Mouse (Mus musculus): ENCODE results near the gene Arid1b. TPM values are rescaled to one million over a fixed set of nuclear protein-coding genes. Genes with fewer than 3 reads are reported as not detected.

Gene Arid1b
- polyA plus RNA-seq, 1 experiment: 9.0 TPM

DNA sequence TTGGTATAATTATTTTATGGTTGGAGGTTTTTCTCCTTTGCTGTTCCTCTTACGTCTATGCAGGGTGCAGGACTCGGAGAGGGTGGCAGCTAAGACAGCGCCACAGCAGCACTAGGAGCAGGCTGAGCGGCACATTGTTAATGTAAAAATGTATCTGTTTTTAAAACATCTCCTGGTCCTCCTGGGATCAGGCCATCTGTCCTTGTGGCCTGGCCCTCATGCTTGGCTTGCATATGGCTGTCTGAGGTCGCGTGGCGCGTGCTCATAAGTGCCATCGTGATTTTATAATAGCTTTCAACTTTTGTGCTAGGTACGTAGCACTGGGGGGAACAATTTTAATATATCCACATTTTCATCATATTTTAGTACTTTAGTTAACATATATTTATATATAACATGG, 201.9 kb downstream of the Arid1b start:
- 78% methylated on average over 10 of the region's 10 CpGs for WGBS
- DNase-seq (ENCODE audit: low read depth, low spot score): no peak

DNA sequence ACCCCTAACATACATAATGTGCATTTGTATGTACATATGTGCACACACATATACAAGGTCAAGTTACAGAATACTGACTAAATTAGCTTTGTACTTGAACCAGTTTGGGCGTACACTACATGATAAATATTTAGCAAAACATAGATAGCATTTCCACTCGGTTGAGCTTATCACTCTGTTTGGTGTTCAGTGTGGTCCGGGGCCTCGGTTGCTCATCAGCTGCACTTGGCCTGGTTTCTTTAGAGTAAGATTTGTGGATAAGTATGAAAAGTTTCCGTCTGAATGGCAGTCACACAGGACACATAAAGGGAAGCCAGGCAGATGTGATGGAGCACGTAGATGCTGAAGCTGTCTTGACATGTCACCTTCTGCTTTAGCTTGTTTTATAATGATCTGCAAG, 202.4 kb downstream of the Arid1b start:
- no peak for DNase-seq (ENCODE audit: low read depth, low spot score)
- 85% methylated on average over 6 of the region's 6 CpGs for WGBS

DNA sequence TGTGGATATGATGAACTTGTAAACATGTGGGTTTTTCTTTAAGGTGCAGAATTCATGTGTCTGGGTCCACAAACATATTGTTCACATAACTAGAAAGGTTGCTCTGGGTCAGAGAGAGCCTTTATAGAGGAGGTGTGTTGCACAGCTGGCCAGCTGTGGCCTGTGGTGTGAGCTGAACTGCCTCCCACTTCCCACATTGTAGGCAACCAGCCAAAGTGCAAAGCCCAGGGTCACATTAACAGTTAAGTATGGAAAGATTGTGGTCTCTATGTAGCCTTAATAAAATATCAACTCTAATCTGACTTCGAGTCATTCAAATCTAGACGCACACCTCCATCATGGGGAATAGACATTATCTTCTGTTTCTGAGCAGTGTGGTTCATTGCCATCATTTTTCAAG, 203.0 kb downstream of the Arid1b start:
- 85% methylated on average over 2 of the region's 2 CpGs for WGBS
- no peak for DNase-seq (ENCODE audit: low read depth, low spot score)

DNA sequence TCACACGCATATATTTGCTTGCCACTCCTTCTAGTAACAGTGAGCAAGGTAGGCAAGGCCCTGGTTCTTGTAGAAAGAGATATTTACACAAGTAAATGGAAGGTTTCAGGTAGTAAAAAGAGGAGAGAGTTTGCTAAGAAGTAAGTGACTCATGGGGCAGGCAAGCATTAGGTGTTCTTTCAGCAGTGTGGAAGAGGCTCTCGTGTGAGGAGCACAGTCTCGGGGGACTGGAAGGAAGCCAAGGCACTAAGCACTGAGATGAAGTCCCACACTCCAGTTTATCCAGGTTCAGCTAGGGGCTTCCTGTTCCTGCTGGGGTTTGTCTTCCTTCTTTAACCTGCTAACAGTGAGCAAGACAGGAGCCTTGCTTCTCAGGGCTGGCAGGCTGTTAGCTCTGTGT, 203.6 kb downstream of the Arid1b start:
- 27% methylated on average over 3 of the region's 3 CpGs for WGBS
- no peak for DNase-seq (ENCODE audit: low read depth, low spot score)

DNA sequence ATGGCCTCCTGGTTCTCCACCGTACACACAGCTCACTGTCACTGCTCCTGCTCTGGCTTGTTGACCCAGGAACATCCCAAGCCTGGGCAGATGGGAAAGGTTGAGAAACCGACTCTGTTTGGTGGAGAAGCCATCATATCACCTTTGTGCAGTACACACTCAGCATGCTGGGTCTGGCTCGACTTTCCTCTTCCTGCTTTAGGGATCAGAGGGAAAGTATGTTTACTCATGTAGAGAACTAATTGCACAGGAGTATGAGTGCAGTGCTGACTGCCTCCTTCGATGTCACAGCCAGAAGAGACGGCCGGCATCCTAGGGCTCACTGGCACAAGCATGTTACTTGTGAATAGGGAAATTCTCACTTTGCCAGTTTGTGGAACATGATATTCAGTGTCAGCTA, 204.1 kb downstream of the Arid1b start:
- DNase-seq (ENCODE audit: low read depth, low spot score): no peak
- 22% methylated on average over 6 of the region's 6 CpGs for WGBS

DNA sequence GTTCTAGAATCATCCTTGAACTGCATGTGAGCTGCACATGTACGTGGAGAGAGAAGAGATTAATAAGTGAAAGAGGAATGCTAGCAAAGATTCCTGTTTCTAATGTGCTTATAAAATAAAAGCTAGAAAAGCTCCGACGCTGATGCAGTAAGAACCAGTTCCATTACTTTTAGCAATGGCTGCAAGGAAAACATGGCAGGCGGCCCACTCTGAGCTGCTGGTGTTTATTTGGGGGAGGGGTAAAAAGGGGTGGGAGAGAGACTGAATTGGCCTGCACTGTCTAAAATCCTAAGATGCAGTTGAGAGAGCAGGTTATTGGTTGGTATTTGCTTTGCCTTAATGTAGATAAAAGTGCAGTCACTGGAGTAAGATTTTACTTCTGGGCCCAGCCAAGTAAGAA, 204.7 kb downstream of the Arid1b start:
- WGBS: 68% methylated on average over 4 of the region's 4 CpGs
- no peak for DNase-seq (ENCODE audit: low read depth, low spot score)

DNA sequence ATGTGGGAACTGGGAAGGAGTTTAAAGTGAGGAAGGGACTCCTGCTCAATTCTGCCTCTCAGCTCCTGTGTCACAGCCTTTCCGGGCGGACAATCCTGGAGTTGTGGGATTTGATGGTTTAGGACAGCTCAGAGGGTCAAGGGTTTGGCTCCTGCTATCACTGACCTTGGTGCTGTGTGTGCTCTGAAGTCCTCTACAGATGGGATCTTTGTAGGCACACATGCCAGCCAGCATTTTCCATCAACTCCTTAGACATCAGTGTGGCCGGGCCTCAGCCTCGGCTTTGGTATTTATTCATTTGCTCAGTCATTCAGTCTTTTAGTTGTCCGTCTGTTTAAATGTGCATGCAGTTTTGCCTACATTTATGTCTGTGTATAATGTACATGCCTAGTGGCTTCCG, 206.5 kb downstream of the Arid1b start:
- 95% methylated on average over 6 of the region's 6 CpGs for WGBS
- no peak for DNase-seq (ENCODE audit: low read depth, low spot score)

DNA sequence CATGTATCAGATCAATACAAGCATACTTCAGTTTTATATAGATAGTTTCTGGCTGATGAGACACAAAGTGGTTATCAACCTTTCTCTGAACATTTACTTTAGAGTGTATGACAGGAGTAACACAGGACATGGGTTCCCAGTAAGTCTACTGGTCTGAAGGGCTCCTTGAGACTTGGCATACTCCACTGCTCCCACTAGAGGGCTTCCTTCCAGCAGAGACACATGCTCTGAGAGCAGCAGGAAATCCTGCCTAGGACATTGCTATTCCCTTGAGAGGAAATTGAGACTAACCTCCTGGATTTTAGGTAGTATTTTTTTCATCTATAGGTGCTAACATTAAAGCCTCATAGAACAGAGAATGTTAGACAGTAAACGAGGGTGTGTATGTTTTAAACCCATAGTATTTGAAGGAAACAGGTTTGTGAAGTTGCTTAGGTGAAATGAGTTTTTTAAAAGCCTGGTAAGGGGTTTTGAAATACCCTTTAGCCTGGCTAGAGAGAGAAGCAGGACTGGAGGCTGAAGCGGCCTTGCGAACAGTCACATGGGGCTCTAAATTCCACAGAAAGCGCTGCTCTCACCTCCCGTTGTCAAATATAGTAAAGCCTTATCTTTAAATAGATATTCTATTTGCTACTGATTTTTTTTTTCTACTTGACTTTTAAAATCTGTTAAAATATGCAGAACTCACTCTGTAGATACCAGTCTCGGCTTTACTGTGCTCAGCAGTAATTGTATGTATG, 207.9 kb downstream of the Arid1b start:
- DNase-seq (ENCODE audit: low read depth, low spot score): no peak

DNA sequence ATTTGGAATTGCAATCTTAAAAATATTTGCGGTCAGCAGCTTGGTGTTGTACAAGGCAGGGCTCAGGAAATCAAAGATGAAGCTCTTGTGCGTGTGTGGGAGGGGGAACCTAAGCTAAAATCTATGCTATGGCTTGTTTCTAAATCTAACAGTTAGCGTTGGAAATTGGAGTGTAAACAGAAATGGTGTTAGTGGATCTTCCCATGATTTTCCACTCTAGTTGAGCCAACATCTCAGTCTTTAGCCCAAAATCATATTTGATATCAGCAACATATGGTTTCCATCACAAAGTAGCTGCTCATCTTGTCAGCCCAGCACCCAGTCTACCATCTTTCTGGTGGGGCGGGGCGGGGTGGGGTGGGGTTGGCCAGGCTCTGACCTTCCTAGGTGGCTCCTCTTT, 208.6 kb downstream of the Arid1b start:
- DNase-seq (ENCODE audit: low read depth, low spot score): no peak
- WGBS: 88% methylated on average over 5 of the region's 5 CpGs

More for the DNA sequence above, 207.9 kb downstream of the Arid1b start:
- WGBS: 62% methylated on average over 6 of the region's 6 CpGs

DNA sequence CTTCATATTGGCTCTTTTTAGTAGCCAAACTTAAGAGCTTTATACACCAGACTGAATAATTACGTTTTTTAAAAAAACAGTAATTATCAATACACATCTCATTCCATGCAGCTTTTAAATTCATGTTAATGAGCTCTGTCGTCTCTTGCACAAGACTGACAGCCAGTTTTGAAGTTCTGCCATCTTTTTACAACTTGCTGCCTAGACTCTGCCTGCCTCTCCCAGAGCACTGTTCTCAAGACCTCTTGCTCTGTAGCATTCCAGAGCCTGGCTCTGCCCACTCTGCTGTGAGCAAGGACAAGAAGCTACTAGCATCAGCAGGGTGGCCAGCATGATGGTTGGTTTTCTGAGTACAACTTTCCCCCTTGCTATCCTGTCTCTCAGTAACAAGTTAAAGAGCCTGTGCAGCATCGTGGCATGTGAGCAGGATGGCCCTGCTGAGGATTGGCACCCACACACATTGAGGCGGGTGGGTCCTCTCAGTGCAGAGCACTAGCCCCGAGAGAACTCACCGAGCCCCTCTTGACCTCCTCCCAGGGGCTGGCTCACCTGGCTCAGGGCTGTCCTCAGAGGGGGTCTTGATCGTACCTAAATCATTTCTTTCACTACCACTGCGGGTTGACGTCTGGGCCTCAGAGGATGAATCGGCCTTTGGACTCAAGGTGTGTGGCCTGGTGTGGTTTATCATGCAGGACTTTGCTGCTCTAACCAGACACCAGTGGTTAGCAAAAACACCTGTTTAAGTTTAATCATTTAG, 209.4 kb downstream of the Arid1b start:
- 40% methylated on average over 10 of the region's 10 CpGs for WGBS
- no peak for DNase-seq (ENCODE audit: low read depth, low spot score)

DNA sequence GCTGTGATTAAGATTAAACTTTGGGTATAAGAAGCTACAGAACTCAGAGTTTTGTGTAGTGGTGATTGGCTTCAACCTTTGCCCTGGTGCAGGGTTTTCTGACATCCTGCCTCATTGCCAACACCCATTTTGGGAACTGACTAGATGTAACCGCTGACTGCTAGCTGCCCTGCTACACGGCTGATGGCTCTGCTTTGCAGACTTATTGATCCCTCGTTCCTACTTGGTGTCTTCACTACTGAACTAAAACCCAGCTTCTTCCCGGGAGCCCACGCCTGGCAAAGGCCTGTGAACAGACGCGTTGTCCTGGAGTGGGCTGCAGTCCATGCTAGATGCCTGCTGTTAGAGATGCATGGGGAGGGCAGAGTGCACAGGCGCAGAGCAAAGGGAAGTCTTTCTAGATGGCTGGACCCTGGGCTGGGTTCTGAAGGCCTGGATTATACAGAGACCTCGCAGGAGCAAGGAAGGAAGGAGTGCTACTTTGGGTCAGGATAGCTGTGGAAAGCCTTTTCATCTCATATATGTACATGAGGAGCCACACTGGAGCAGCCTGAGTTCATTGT, 210.1 kb downstream of the Arid1b start:
- WGBS: 60% methylated on average over 9 of the region's 9 CpGs
- DNase-seq (ENCODE audit: low read depth, low spot score): no peak

DNA sequence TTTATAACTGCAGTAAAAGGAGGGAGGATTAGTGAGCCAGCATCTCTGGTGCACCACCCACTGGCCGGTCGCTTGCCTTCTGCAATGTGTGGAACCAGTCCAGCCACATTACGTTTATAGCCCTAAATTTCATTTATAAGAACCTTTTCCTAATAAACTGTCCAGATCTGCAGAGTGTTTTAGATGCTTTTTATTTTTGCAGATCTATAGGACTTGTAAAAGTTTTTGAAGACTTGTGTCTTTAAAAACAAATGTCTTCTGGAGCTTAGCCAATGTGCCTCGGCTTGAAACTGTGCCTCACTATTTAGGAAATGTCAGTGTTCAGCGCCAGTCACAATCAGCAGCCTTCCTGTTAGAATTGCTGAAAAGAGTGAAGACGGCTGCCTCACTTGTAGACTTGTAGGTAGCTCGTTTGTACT, 211.0 kb downstream of the Arid1b start:
- whole genome bisulfite sequencing: 33% methylated on average over 7 of the region's 7 CpGs
- DNase-seq (ENCODE audit: low read depth, low spot score): no peak

DNA sequence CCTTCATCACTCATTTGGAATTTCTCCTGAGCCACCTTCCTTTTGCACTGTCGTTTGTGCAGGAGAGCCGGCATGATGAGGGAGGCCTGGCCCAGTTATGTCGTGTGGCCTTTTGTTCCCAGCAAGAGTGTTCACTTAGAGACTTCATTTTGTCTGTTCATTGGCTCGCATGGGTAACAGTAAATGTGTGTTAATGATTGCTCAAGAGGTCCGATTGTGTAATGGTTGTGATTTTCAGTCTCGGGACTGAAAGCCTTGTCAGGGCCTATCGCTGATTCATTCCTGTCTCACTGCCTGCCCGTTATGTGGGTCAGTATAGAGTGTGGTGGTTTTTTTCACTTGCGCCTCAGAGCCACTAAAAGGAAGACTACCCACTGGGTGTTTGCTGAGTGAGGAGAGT, 212.6 kb downstream of the Arid1b start:
- no peak for DNase-seq (ENCODE audit: low read depth, low spot score)
- 32% methylated on average over 9 of the region's 9 CpGs for WGBS

DNA sequence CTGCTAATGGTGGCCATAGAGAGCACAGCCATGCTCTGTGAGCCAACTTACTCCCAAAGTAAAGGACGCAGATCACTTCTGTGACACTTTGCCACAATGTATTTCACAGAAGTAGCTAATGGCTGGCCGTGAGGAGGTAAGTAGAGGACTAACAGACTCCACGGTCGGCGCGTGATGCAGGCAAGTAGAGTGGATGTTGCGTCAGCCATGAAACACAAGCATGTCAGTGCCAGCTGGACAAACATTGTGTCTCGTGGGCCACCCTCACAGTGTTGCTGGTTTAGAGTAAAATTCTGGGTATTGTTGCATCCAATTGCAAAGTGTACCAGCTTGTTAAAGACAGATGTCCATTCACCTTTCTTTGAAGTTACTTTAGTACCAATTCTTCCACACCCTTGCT, 213.7 kb downstream of the Arid1b start:
- no peak for DNase-seq (ENCODE audit: low read depth, low spot score)
- 94% methylated on average over 8 of the region's 8 CpGs for WGBS

DNA sequence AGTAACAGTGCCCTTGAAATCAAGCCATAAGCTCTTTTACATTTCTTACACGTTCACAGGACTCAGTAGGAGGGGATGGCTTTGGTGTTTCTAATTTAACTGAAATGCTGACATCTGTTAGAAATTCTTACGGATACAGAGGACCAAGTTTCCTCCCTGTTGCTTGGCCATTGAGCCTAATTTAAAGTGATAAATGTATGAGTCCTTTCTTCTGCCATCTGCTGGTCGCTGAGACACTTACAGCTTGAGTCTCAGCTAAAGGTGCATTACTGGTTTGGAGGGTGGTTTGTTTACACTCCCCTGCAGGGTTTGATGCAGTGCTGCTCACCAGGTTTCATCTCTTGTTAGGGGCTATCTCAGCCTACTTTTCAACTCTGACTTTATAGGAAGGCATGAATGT, 214.2 kb downstream of the Arid1b start:
- 52% methylated on average over 3 of the region's 3 CpGs for WGBS
- DNase-seq (ENCODE audit: low read depth, low spot score): no peak

DNA sequence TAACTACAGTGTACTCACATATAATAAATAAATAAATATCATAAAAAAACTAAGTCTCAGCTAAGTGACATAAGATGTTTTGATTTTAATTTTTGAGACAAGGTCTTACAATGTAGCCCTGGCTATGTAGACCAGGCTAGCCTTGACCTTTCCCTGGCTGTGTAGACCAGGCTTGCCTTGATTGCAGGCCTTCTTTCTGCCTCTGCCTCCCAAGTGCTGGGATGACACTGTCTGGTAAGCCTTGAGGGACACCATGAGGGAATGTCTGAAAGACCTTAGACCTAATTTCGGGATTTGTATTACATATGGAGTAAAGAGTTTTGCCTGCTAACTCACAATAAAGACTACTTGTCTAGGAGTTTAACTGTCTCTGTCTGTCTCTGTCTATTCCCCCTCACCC, 214.9 kb downstream of the Arid1b start:
- WGBS: 95% methylated on average over 1 of the region's 1 CpGs
- no peak for DNase-seq (ENCODE audit: low read depth, low spot score)

DNA sequence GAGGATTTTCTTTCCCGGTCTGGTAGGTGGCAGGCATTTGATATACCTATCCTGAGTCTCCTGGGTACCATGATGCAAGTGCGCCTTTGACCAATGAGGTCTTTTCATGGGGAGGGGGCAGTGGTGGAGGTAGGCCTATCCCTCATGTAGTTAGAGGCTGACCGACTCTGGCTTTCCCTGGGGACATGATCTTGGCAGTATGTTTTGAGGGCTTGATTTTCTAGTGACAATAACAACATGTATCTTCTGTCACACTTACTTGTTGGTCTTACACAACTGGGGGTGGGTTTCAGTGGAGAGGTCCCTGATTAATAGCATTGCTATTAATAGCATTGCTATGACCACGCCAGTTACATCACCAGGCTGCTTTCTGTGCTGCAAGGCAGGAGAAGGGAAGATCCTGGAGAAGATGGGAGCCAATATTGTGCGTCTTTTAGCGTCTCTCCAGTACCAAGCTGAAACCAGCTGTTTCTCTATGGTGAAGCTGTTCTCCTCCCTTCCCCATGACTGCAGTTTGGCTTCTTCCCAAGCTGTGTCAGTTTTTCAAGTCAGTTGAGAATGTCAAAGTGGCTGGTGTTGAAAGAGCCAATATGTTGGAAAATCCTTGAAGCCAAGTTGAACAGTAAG, 216.1 kb downstream of the Arid1b start:
- no peak for DNase-seq (ENCODE audit: low read depth, low spot score)
- 79% methylated on average over 6 of the region's 6 CpGs for WGBS

DNA sequence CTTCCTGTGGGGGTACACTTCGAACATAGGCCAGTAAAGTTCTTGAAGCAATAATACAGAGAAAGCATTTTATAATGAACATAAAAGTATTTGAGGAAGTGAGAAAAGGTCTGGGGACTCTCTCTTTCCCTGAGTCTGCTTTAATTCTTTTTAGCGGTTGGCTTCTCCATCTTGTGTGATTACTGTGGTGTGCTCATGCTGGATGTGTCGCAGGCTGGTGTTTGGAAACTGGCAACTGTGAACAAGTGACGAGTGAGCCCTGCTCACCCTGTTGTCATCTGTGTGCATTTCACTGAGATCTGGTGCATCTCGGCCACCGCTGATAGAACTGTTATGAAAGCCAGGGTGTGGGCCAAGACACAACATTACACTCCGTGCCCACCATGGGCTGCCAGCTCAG, 216.8 kb downstream of the Arid1b start:
- WGBS: 84% methylated on average over 7 of the region's 7 CpGs

DNA sequence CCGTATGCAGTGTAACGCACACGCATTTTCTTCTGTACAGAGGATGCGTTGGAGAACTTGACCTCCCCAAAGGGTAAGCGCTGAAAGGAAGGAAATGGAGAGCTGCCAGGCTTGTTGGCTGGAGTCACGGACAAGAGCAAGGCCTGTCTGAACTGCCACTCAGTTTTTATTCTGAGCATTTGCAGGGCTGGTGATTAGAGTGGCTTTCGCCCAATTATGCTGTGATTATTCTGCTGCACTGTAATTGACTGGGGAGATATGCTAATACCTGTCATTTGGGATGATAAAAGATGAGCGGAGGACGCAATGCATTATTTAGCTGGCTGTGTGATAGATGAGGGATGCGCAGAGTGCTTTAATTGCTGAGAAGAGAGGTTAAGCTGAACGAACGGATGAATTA, 218.0 kb downstream of the Arid1b start:
- no peak for DNase-seq (ENCODE audit: low read depth, low spot score)
- WGBS: 75% methylated on average over 12 of the region's 12 CpGs

More for the DNA sequence above, 216.8 kb downstream of the Arid1b start:
- DNase-seq (ENCODE audit: low read depth, low spot score): no peak

DNA sequence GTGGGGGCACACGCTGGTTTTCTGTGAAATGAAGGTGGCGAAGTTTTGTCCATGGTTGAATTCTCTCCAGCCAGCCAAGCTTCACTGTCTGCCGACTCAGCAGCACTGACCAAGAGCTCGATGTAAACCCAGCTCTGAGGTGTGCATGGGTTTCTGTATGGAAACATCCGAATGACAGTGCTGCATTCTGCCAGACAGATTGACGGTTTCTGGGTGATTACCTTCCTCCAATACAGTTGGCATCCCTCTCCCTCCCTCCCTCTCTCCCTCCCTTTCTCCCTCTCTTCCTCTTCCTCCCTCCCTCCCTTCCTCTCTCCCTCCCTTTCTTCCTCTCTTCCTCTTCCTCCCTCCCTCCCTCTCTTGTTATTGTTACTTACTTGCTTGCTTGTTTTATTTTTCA, 219.3 kb downstream of the Arid1b start:
- 70% methylated on average over 6 of the region's 6 CpGs for WGBS

DNA sequence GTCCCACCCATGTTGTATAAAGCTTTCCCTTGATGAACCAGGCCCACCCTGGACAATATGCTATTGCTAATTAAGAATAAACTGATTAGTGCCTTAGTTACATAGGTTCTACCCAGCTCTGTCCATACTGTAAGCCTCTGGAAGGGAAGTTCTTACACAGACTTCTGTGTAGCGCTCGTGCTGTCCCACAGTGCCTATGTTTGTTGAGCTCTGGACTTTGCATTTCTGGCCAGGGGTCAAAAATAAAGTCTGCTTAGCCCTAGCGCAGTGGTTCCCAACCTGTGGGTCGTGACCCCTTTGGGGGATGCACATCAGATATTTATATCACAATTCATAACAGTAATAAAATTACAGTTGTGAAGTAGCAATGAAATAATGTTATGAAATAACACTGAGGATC, 221.2 kb downstream of the Arid1b start:
- no peak for DNase-seq (ENCODE audit: low read depth, low spot score)
- WGBS: 50% methylated on average over 4 of the region's 4 CpGs

More for the DNA sequence above, 219.3 kb downstream of the Arid1b start:
- DNase-seq (ENCODE audit: low read depth, low spot score): no peak
